Mouse (Mus musculus): Measurements from ENCODE around the gene Spint3. TPM values are rescaled to one million over a fixed set of nuclear protein-coding genes. Genes with fewer than 3 reads are reported as not detected.

Gene Spint3
- polyA plus RNA-seq, 1 experiment = not detected

DNA sequence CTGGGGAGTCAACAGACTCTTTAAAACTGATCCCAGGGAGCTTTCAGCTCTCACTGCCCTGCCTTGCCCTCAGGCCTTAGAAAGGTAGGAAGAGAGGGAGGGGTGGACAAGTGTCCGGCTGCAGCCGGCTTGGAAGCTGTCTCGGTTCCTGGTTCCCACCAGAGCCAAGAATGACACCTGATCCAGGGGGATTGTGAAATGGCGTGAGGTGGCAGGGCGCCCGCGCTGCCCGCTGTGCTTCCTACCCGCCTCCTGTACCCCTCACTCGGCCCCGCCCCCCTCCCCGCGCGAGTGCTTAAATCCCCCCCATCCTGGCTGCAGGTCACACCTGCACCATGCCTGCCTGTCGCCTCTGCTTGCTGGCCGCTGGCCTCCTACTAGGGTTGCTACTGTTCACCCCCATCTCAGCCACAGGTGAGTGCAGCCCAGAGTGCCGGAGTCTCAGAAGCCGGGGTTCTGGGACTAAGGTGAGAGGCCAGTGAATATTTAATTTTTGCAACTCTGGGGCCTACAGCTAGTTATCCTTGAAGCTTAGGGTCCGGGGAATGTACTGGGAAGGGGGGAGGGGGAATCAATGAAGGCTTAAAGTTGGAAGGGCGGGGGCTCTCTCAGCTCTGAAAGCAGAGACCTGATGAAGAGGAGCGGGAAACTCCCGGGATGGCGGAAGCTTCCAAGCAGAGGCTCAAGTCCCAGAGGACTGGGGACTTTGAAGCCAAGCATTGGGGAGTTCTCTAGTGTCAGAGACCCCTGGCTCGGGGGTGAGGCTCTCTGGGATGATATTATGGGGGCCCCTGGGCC lies 10.7 kb downstream of the Spint3 start, which contains the start of gene Wfdc2:
Gene Wfdc2 (plus strand): TSS at position 23 of the 798 bp plus-strand sequence.
- no peak for TF ChIP-seq TCF3 (IDR thresholded peaks at IDR 0.05; ENCODE audit: insufficient read length, low read depth)
- no peak for TF ChIP-seq REST (IDR thresholded peaks at IDR 0.05; ENCODE audit: insufficient read depth, insufficient read length)
- no peak for TF ChIP-seq USF1 (IDR thresholded peaks at IDR 0.05; ENCODE audit: low read depth)
- no peak for TF ChIP-seq E2F4 (IDR thresholded peaks at IDR 0.05; ENCODE audit: insufficient read depth)
- no peak for TF ChIP-seq MYOD1 (IDR thresholded peaks at IDR 0.05; ENCODE audit: control insufficient read depth in 1 of 3, insufficient read length in 2 of 3, low read depth in 2 of 3)
- TF ChIP-seq CEBPB (IDR thresholded peaks at IDR 0.05; ENCODE audit: insufficient read depth, poor library complexity, severe bottlenecking) = no peak
- TF ChIP-seq TCF12 (IDR thresholded peaks at IDR 0.05; ENCODE audit: insufficient read depth, poor library complexity, severe bottlenecking) = no peak
- TF ChIP-seq POLR2AphosphoS2 (IDR thresholded peaks at IDR 0.05; ENCODE audit: insufficient read length, low read depth) = no peak
- no peak for TF ChIP-seq POLR2A (IDR thresholded peaks at IDR 0.05; ENCODE audit: insufficient read length, low read depth)
- Histone ChIP-seq H3K79me2 (ENCODE audit: control insufficient read depth, insufficient read depth) (no peaks in the 10 kb centered on the region), H3K27me3 (ENCODE audit: control insufficient read depth, insufficient read depth, insufficient read length) (peaks cover 46% of the 10 kb centered on the region), H3ac (ENCODE audit: control insufficient read depth, insufficient read length) (no peak within 1 kb of the TSS), H3K36me3 (ENCODE audit: control insufficient read depth, insufficient read depth) (no peaks in the 10 kb centered on the region), H3K4me2 (ENCODE audit: low read depth) (no peak within 1 kb of the TSS), H3K4me3 (no peak within 1 kb of the TSS)

DNA sequence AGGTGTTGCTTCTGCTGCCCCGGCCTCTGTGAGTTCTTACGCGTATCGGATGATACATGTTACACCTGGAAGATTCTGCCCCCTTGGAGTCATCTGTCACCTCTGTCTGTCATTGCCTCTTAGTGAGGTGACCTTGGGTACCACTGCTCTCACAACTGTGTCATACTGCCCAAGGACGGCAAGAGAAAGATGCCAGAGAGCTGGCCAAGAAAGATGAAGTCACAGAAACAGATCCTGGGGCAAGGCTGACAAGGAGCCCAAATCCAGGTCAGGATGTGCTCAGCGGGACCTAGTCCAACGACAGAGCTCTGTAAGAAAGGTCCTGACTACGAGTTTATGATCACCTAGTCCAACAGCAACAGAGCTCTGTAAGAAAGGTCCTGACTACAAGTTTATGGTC lies 13.2 kb downstream of the Spint3 start:
- no peaks in the 10 kb centered on the region for H3K79me2 ChIP-seq (ENCODE audit: control insufficient read depth, insufficient read depth)
- H3K27me3 ChIP-seq (ENCODE audit: control insufficient read depth, insufficient read depth, insufficient read length) = peaks cover 32% of the 10 kb centered on the region
- no peaks in the 10 kb centered on the region for H3K36me3 ChIP-seq (ENCODE audit: control insufficient read depth, insufficient read depth)
- no peak for TF ChIP-seq POLR2AphosphoS2 (IDR thresholded peaks at IDR 0.05; ENCODE audit: insufficient read length, low read depth)
- no peak for TF ChIP-seq SRF (IDR thresholded peaks at IDR 0.05; ENCODE audit: control insufficient read depth, insufficient read length, low read depth)
- no peak for TF ChIP-seq E2F4 (IDR thresholded peaks at IDR 0.05; ENCODE audit: insufficient read depth)
- TF ChIP-seq MYOG (IDR thresholded peaks at IDR 0.05; ENCODE audit: control insufficient read depth in 1 of 3, insufficient read depth in 1 of 3, insufficient read length in 2 of 3, low read depth in 2 of 3) = no peak
- no peak for TF ChIP-seq REST (IDR thresholded peaks at IDR 0.05; ENCODE audit: insufficient read depth, insufficient read length)
- no peak for TF ChIP-seq TCF12 (IDR thresholded peaks at IDR 0.05; ENCODE audit: insufficient read depth, poor library complexity, severe bottlenecking)
- no peak for TF ChIP-seq USF1 (IDR thresholded peaks at IDR 0.05; ENCODE audit: low read depth)
- no peak for TF ChIP-seq CEBPB (IDR thresholded peaks at IDR 0.05; ENCODE audit: insufficient read depth, poor library complexity, severe bottlenecking)
- no peak for TF ChIP-seq TCF3 (IDR thresholded peaks at IDR 0.05; ENCODE audit: insufficient read length, low read depth)
- no peak for TF ChIP-seq MAX (IDR thresholded peaks at IDR 0.05; ENCODE audit: low read depth)
- TF ChIP-seq POLR2A (IDR thresholded peaks at IDR 0.05; ENCODE audit: insufficient read length, low read depth) = no peak
- no peak overlapping the region for H3ac ChIP-seq (ENCODE audit: control insufficient read depth, insufficient read length)
- H3K4me3 ChIP-seq = no peak overlapping the region
- H3K4me2 ChIP-seq (ENCODE audit: low read depth) = no peak overlapping the region

DNA sequence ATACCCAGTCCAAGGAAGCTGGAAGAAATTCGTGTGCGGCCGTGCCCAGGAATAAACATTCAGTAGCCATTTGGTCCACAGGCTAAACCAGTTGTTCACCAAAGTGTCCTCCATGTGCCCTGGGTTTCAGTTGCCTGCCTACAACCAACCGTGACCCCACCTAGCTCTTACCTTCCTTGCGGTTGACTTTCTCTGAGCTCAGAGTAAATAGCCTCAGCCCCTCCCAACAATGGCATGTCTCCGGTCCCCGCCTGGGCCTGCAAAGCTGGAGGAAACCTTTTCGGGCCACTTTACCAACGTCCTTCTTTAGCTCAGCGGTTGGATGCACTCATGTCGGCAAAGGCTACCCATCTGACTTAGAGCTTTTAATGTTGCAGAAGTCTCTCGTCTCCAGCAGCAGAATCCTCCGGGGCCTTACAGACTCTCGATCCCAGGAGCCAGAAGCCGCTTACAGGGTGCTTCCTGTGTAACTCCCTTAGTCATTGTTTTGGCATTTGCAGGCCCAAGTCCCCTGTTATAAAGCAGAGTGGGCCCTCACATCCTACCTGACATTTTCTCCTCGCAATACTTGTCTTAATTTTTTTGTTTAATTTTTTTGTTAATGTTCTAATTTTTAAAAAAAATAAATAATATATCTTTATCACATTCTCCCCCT lies 14.1 kb downstream of the Spint3 start:
- Histone ChIP-seq H3K36me3 (ENCODE audit: control insufficient read depth, insufficient read depth) (no peaks in the 10 kb centered on the region), H3K4me3 (no peak overlapping the region), H3ac (ENCODE audit: control insufficient read depth, insufficient read length) (no peak overlapping the region), H3K4me2 (ENCODE audit: low read depth) (no peak overlapping the region), H3K79me2 (ENCODE audit: control insufficient read depth, insufficient read depth) (no peaks in the 10 kb centered on the region), H3K27me3 (ENCODE audit: control insufficient read depth, insufficient read depth, insufficient read length) (peaks cover 23% of the 10 kb centered on the region)
- TF ChIP-seq USF1 (IDR thresholded peaks at IDR 0.05; ENCODE audit: low read depth) (no peak), TCF12 (IDR thresholded peaks at IDR 0.05; ENCODE audit: insufficient read depth, poor library complexity, severe bottlenecking) (no peak), POLR2A (IDR thresholded peaks at IDR 0.05; ENCODE audit: insufficient read length, low read depth) (no peak), E2F4 (IDR thresholded peaks at IDR 0.05; ENCODE audit: insufficient read depth) (no peak), POLR2AphosphoS2 (IDR thresholded peaks at IDR 0.05; ENCODE audit: insufficient read length, low read depth) (no peak), MYOD1 (IDR thresholded peaks at IDR 0.05; ENCODE audit: control insufficient read depth in 1 of 3, insufficient read length in 2 of 3, low read depth in 2 of 3) (no peak), MYOG (IDR thresholded peaks at IDR 0.05; ENCODE audit: control insufficient read depth in 1 of 3, insufficient read depth in 1 of 3, insufficient read length in 2 of 3, low read depth in 2 of 3) (no peak), CEBPB (IDR thresholded peaks at IDR 0.05; ENCODE audit: insufficient read depth, poor library complexity, severe bottlenecking) (no peak), SRF (IDR thresholded peaks at IDR 0.05; ENCODE audit: control insufficient read depth, insufficient read length, low read depth) (no peak), TCF3 (IDR thresholded peaks at IDR 0.05; ENCODE audit: insufficient read length, low read depth) (no peak), MAX (IDR thresholded peaks at IDR 0.05; ENCODE audit: low read depth) (no peak), REST (IDR thresholded peaks at IDR 0.05; ENCODE audit: insufficient read depth, insufficient read length) (no peak)

GRCm38 (mm10) chr2:164558426-164558825 lies 14.8 kb downstream of the Spint3 start:
- Histone ChIP-seq H3K36me3 (ENCODE audit: control insufficient read depth, insufficient read depth) (no peaks in the 10 kb centered on the region), H3K4me2 (ENCODE audit: low read depth) (no peak overlapping the region)

More at GRCm38 (mm10) chr2:164558426-164558825, 14.8 kb downstream of the Spint3 start:
- TF ChIP-seq CEBPB (IDR thresholded peaks at IDR 0.05; ENCODE audit: insufficient read depth, poor library complexity, severe bottlenecking) = no peak
- no peak for TF ChIP-seq E2F4 (IDR thresholded peaks at IDR 0.05; ENCODE audit: insufficient read depth)
- TF ChIP-seq SRF (IDR thresholded peaks at IDR 0.05; ENCODE audit: control insufficient read depth, insufficient read length, low read depth) = no peak
- no peak for TF ChIP-seq REST (IDR thresholded peaks at IDR 0.05; ENCODE audit: insufficient read depth, insufficient read length)
- TF ChIP-seq POLR2A (IDR thresholded peaks at IDR 0.05; ENCODE audit: insufficient read length, low read depth) = no peak
- TF ChIP-seq MYOD1 (IDR thresholded peaks at IDR 0.05; ENCODE audit: control insufficient read depth in 1 of 3, insufficient read length in 2 of 3, low read depth in 2 of 3) = no peak
- no peak for TF ChIP-seq MAX (IDR thresholded peaks at IDR 0.05; ENCODE audit: low read depth)
- no peak for TF ChIP-seq MYOG (IDR thresholded peaks at IDR 0.05; ENCODE audit: control insufficient read depth in 1 of 3, insufficient read depth in 1 of 3, insufficient read length in 2 of 3, low read depth in 2 of 3)
- no peak for TF ChIP-seq TCF3 (IDR thresholded peaks at IDR 0.05; ENCODE audit: insufficient read length, low read depth)
- TF ChIP-seq TCF12 (IDR thresholded peaks at IDR 0.05; ENCODE audit: insufficient read depth, poor library complexity, severe bottlenecking) = no peak
- TF ChIP-seq POLR2AphosphoS2 (IDR thresholded peaks at IDR 0.05; ENCODE audit: insufficient read length, low read depth) = no peak
- no peak for TF ChIP-seq USF1 (IDR thresholded peaks at IDR 0.05; ENCODE audit: low read depth)
- Histone ChIP-seq H3ac (ENCODE audit: control insufficient read depth, insufficient read length) (no peak overlapping the region), H3K79me2 (ENCODE audit: control insufficient read depth, insufficient read depth) (no peaks in the 10 kb centered on the region), H3K27me3 (ENCODE audit: control insufficient read depth, insufficient read depth, insufficient read length) (peaks cover 16% of the 10 kb centered on the region), H3K4me3 (no peak overlapping the region)
